Mouse (Mus musculus): ENCODE measurements around the gene Elmo3. TPM values are rescaled to one million over a fixed set of nuclear protein-coding genes. Genes with fewer than 3 reads are reported as not detected.

Gene Elmo3
- total and polyA plus RNA-seq, 3 experiments, result 1.3 to 2.9 TPM; not detected in 1

DNA sequence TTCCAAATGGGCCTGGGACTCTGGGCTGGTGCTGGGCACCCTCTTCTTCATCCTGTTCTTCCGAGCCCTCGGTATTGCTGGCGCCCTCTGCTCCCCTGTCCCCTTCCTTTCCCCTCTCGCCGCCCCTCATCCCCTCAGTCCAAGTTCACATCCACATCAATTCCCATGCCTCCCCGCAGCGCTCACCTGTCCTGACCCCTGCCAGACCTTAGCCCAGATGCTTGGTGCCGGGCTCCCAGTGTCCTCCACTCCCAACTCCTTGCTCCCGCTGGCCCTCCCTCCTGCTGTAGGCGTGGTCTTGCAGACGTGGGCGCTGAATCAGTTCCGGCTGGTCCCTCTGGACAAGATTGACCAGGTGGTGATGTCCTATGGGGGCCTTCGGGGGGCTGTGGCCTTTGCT lies 51.3 kb downstream of the Elmo3 start:
- H3K4me3 ChIP-seq (ENCODE audit: control insufficient read depth in 1 of 2, insufficient read depth in 1 of 2, low read depth in 2 of 2, low read length in 2 of 2), result no peak overlapping the region
- no peak for DNase-seq (ENCODE audit: low read depth, low spot score)
- no peaks in the 10 kb centered on the region for H3K9me3 ChIP-seq (replicated peaks; ENCODE audit: insufficient read depth, low read length)
- no peak overlapping the region for H3K27ac ChIP-seq (ENCODE audit: control insufficient read depth, low read depth, low read length)
- no peak for TF ChIP-seq NELFE (IDR thresholded peaks at IDR 0.05; ENCODE audit: low read depth, low read length)
- TF ChIP-seq MAZ (IDR thresholded peaks at IDR 0.05; ENCODE audit: low read depth, low read length), result no peak
- TF ChIP-seq SIN3A (IDR thresholded peaks at IDR 0.05; ENCODE audit: low read length), result no peak
- TF ChIP-seq ZKSCAN1 (IDR thresholded peaks at IDR 0.05; ENCODE audit: low read depth, low read length), result no peak
- TF ChIP-seq POLR2AphosphoS2 (IDR thresholded peaks at IDR 0.05; ENCODE audit: low read length), result no peak
- no peak for TF ChIP-seq TAL1 (IDR thresholded peaks at IDR 0.05; ENCODE audit: low read length)
- TF ChIP-seq NRF1 (IDR thresholded peaks at IDR 0.05; ENCODE audit: insufficient read depth, low read depth, low read length, poor library complexity, severe bottlenecking), result no peak
- TF ChIP-seq RCOR1 (IDR thresholded peaks at IDR 0.05; ENCODE audit: low read depth, low read length), result no peak
- TF ChIP-seq GATA1 (IDR thresholded peaks at IDR 0.05; ENCODE audit: low read depth, low read length), result no peak
- no peaks in the 10 kb centered on the region for H3K36me3 ChIP-seq (ENCODE audit: control insufficient read depth in 1 of 2, insufficient read depth in 2 of 2, low read length in 2 of 2)
- H3K4me1 ChIP-seq (ENCODE audit: control insufficient read depth in 1 of 2, insufficient read depth in 2 of 2, low read length in 2 of 2), result no peaks in the 10 kb centered on the region
- no peaks in the 10 kb centered on the region for H3K79me2 ChIP-seq (ENCODE audit: control insufficient read depth, insufficient read depth, low read length, poor library complexity)
- H3K27me3 ChIP-seq (ENCODE audit: control insufficient read depth in 1 of 2, insufficient read depth in 2 of 2, low read length in 2 of 2), result no peaks in the 10 kb centered on the region
- no peak overlapping the region for H3K9ac ChIP-seq (ENCODE audit: control insufficient read depth, low read depth, low read length, poor library complexity, severe bottlenecking)

DNA sequence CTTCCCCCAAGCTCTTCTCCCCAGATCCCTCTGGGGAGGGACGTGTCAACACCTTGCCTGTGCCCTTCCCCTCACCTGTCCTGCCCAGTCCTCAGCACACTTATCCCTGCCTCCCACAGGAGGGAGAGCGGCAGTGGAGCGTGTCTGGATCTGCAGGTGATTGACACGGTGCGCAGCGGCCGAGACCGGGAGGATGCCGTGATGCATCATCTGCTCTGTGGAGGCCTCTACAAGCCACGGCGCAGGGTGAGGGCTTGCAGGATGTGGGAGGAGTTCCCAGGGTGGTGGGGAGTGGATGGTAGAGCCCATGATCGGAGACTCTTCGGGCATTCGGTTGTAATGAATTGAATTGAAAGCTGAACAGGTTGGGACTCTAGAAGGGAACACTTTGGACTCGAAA lies 53.8 kb downstream of the Elmo3 start:
- Histone ChIP-seq H3K36me3 (ENCODE audit: control insufficient read depth in 1 of 2, insufficient read depth in 2 of 2, low read length in 2 of 2) (no peaks in the 10 kb centered on the region), H3K9me3 (replicated peaks; ENCODE audit: insufficient read depth, low read length) (no peaks in the 10 kb centered on the region), H3K27ac (ENCODE audit: control insufficient read depth, low read depth, low read length) (no peak overlapping the region), H3K27me3 (ENCODE audit: control insufficient read depth in 1 of 2, insufficient read depth in 2 of 2, low read length in 2 of 2) (no peaks in the 10 kb centered on the region; a peak in 1 of 4 replicates), H3K4me3 (ENCODE audit: control insufficient read depth in 1 of 2, insufficient read depth in 1 of 2, low read depth in 2 of 2, low read length in 2 of 2) (no peak overlapping the region), H3K9ac (ENCODE audit: control insufficient read depth, low read depth, low read length, poor library complexity, severe bottlenecking) (no peak overlapping the region), H3K79me2 (ENCODE audit: control insufficient read depth, insufficient read depth, low read length, poor library complexity) (no peaks in the 10 kb centered on the region), H3K4me1 (ENCODE audit: control insufficient read depth in 1 of 2, insufficient read depth in 2 of 2, low read length in 2 of 2) (no peaks in the 10 kb centered on the region)
- no peak for TF ChIP-seq EP300 (IDR thresholded peaks at IDR 0.05; ENCODE audit: low read depth in 1 of 2, low read length in 2 of 2)
- no peak for TF ChIP-seq NELFE (IDR thresholded peaks at IDR 0.05; ENCODE audit: low read depth, low read length)
- no peak for TF ChIP-seq MEF2A (IDR thresholded peaks at IDR 0.05; ENCODE audit: extremely low read depth, insufficient replicate concordance, low read depth, low read length, poor library complexity, severe bottlenecking)
- no peak for TF ChIP-seq ZMIZ1 (IDR thresholded peaks at IDR 0.05; ENCODE audit: low read depth, low read length)
- TF ChIP-seq USF1 (IDR thresholded peaks at IDR 0.05; ENCODE audit: low read depth, low read length), result no peak
- TF ChIP-seq ZKSCAN1 (IDR thresholded peaks at IDR 0.05; ENCODE audit: low read depth, low read length), result no peak
- no peak for TF ChIP-seq MAFK (IDR thresholded peaks at IDR 0.05; ENCODE audit: borderline replicate concordance, low read depth, low read length)
- no peak for TF ChIP-seq MAZ (IDR thresholded peaks at IDR 0.05; ENCODE audit: low read depth, low read length)
- no peak for TF ChIP-seq MXI1 (IDR thresholded peaks at IDR 0.05; ENCODE audit: low read depth, low read length)
- no peak for TF ChIP-seq CHD2 (IDR thresholded peaks at IDR 0.05; ENCODE audit: low read length)
- no peak for TF ChIP-seq KAT2A (conservative IDR thresholded peaks at IDR 0.05; ENCODE audit: low read depth, low read length)
- TF ChIP-seq ELF1 (IDR thresholded peaks at IDR 0.05; ENCODE audit: low read depth, low read length), result no peak
- TF ChIP-seq UBTF (IDR thresholded peaks at IDR 0.05; ENCODE audit: borderline replicate concordance, insufficient read depth, low read depth, low read length), result no peak
- TF ChIP-seq POLR2AphosphoS5 (IDR thresholded peaks at IDR 0.05; ENCODE audit: borderline replicate concordance, low read depth, low read length), result no peak
- no peak for TF ChIP-seq NRF1 (IDR thresholded peaks at IDR 0.05; ENCODE audit: insufficient read depth, low read depth, low read length, poor library complexity, severe bottlenecking)
- TF ChIP-seq JUND (IDR thresholded peaks at IDR 0.05; ENCODE audit: low read depth, low read length), result no peak
- no peak for TF ChIP-seq RCOR1 (IDR thresholded peaks at IDR 0.05; ENCODE audit: low read depth, low read length)
- no peak for TF ChIP-seq TCF12 (IDR thresholded peaks at IDR 0.05; ENCODE audit: low read depth, low read length)
- TF ChIP-seq SMC3 (IDR thresholded peaks at IDR 0.05; ENCODE audit: low read depth, low read length), result no peak
- no peak for DNase-seq (ENCODE audit: low read depth, low spot score)

Measured in MEL (cell line).